Mouse (Mus musculus): Measurements from ENCODE around the gene Gm14124. TPM values are rescaled to one million over a fixed set of nuclear protein-coding genes. Genes with fewer than 3 reads are reported as not detected.
A peak's percentile ranks its signal among the peaks of the same experiment; 100 is the strongest.
"Not testable (repeated sequence)": the region's sequence is repeated elsewhere in the genome, so short reads cannot be mapped to it uniquely, and the experiment has no call there.

The Gm14124 gene
- polyA plus RNA-seq, 1 experiment from 2014 or later, result not detected

GRCm38 (mm10) chr2:150293669-150294068 lies 36.4 kb downstream of the Gm14124 start:
- Histone ChIP-seq H3K4me2 (ENCODE audit: low read length) (no peak overlapping the region), H3K27me3 (ENCODE audit: insufficient read depth, low read length) (no peaks in the 10 kb centered on the region), H3K9me3 (replicated peaks; ENCODE audit: low read length) (no peaks in the 10 kb centered on the region), H3K9ac (ENCODE audit: low read depth, low read length) (no peak overlapping the region), H3K4me3 (replicated peaks; ENCODE audit: low read depth, low read length) (no peak overlapping the region), H3K27ac (no peak overlapping the region), H3K4me1 (replicated peaks; ENCODE audit: insufficient read depth, low read length) (no peaks in the 10 kb centered on the region), H3K36me3 (ENCODE audit: insufficient read depth, low read length) (no peaks in the 10 kb centered on the region)
- ATAC-seq (replicated peaks; ENCODE audit: low FRiP score, low read depth) (no peak), DNase-seq (ENCODE audit: low spot score) (no peak)
- no peak for TF ChIP-seq CTCF (IDR thresholded peaks at IDR 0.05; ENCODE audit: low read depth)
- WGBS, result 81% methylated on average over 6 of the region's 6 CpGs

- Histone ChIP-seq H3K27ac (no peak overlapping the region), H3K4me1 (replicated peaks; ENCODE audit: insufficient read depth, low read length) (no peaks in the 10 kb centered on the region), H3K36me3 (ENCODE audit: insufficient read depth, low read length) (no peaks in the 10 kb centered on the region), H3K4me2 (ENCODE audit: low read length) (no peak overlapping the region), H3K9me3 (replicated peaks; ENCODE audit: low read length) (no peaks in the 10 kb centered on the region), H3K27me3 (ENCODE audit: insufficient read depth, low read length) (no peaks in the 10 kb centered on the region), H3K9ac (ENCODE audit: low read depth, low read length) (no peak overlapping the region), H3K4me3 (replicated peaks; ENCODE audit: low read depth, low read length) (no peak overlapping the region)
- WGBS, result 52% methylated on average over 1 of the region's 1 CpGs
- TF ChIP-seq CTCF (IDR thresholded peaks at IDR 0.05; ENCODE audit: low read depth), result no peak
- ATAC-seq (replicated peaks; ENCODE audit: low FRiP score, low read depth) (no peak), DNase-seq (ENCODE audit: low spot score) (no peak)
These were observed 41.8 kb downstream of the Gm14124 start for GRCm38 (mm10) chr2:150299096-150299495.

DNA sequence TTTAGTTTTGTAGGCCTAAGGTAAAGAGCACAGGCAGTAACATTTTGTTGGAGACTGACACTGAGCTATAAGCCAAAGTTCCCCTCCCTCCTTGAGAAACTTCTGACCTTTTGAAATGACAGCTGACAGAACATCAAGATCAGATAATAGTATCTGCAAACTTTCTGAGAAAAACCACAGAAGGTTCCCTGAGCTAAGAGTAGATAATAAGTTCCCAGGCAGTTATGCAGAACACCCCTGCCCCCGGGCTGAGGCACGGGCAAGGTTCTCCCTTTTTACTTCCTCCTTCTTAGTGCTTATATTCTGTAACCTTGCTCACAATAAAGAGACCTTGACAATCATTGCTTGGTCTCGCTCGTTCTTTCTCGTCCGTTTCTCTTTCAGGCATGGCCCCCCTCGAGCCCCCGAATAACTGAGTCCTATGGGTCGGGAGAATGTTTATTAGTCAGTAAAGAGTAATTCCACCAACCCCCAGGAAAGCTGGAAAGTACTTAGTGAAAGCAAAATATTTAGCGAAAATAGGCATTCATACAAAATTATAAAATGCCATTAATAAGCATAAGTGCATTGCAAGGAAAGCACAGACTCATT lies 50.0 kb downstream of the Gm14124 start:
- H3K27me3 ChIP-seq (ENCODE audit: insufficient read depth, low read length), result no peaks in the 10 kb centered on the region
- no peaks in the 10 kb centered on the region for H3K4me1 ChIP-seq (replicated peaks; ENCODE audit: insufficient read depth, low read length)
- DNase-seq (ENCODE audit: low spot score) (no peak), ATAC-seq (replicated peaks; ENCODE audit: low FRiP score, low read depth) (no peak)
- H3K9ac ChIP-seq (ENCODE audit: low read depth, low read length), result no peak overlapping the region
- 79% methylated on average over 10 of the region's 10 CpGs for WGBS
- H3K36me3 ChIP-seq (ENCODE audit: insufficient read depth, low read length), result no peaks in the 10 kb centered on the region
- no peak overlapping the region for H3K4me3 ChIP-seq (replicated peaks; ENCODE audit: low read depth, low read length)
- no peaks in the 10 kb centered on the region for H3K9me3 ChIP-seq (replicated peaks; ENCODE audit: low read length)
- H3K4me2 ChIP-seq (ENCODE audit: low read length), result no peak overlapping the region
- H3K27ac ChIP-seq, result no peak overlapping the region
- no peak for TF ChIP-seq CTCF (IDR thresholded peaks at IDR 0.05; ENCODE audit: low read depth)

DNA sequence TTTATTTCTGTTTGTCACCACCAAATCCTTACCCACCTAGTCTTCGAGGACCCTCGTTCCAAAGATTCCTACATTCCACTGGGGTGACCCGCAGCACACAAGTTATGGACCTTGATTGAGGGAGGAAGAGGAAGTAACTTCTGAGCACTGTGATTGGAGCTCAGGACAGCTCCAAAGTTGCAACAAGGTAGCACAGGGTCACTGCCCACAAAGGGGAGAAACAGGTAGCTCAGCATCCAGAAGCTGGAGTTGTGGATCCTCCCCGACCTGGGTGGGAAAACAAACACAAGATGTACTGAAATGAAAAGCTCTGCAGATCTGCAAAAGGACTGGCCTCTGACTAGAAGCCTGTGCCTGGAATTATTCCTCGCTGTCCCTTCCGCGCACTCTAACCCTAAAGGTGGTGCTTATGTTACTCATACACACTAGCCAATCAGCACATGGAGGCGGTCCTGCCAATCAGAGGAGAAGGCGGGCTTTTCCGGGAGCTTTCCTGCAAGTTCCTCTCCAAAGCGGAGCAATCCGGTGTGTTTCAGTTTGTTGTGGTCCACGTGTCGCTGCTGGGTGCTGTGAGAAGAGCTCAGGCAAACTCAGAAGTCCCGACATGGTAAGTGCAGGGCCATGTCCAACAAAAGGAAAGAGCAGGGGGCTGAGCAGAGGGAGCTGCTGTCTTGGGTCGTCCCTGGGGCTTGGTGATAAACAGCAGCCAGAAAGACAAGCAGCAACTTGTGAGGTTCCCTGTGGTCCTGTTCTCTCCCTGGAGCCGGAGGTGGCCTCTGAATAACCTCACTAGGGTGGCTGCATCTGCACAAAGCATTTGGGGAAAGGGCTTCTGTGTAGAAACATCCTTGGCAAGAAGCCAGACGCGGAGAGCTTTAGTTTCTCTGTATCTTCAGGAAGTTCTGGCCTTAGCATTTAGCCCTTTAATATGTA lies 53.9 kb downstream of the Gm14124 start:
- WGBS, result 5% methylated on average over 17 of the region's 19 CpGs
- H3K9me3 ChIP-seq (replicated peaks; ENCODE audit: low read length); H3K4me1 ChIP-seq (replicated peaks; ENCODE audit: insufficient read depth, low read length); H3K36me3 ChIP-seq (ENCODE audit: insufficient read depth, low read length); H3K27me3 ChIP-seq (ENCODE audit: insufficient read depth, low read length): not testable (repeated sequence)
- Histone ChIP-seq H3K27ac (peak overlapping the region; percentile 57), H3K4me3 (replicated peaks; ENCODE audit: low read depth, low read length) (peak overlapping the region; percentile 51), H3K9ac (ENCODE audit: low read depth, low read length) (peak overlapping the region; percentile 57; the same call in 1 of the 2 replicates), H3K4me2 (ENCODE audit: low read length) (peak overlapping the region; percentile 63)
- ATAC-seq (replicated peaks; ENCODE audit: low FRiP score, low read depth), result peak; percentile 100
- peak; percentile 93 for DNase-seq (ENCODE audit: low spot score)

- H3K4me2 ChIP-seq (ENCODE audit: low read length), result no peak overlapping the region
- no peaks in the 10 kb centered on the region for H3K27me3 ChIP-seq (ENCODE audit: insufficient read depth, low read length)
- H3K27ac ChIP-seq, result no peak overlapping the region
- DNase-seq (ENCODE audit: low spot score) (no peak), ATAC-seq (replicated peaks; ENCODE audit: low FRiP score, low read depth) (no peak)
- TF ChIP-seq CTCF (IDR thresholded peaks at IDR 0.05; ENCODE audit: low read depth), result no peak
- no peak overlapping the region for H3K4me3 ChIP-seq (replicated peaks; ENCODE audit: low read depth, low read length)
- no peak overlapping the region for H3K9ac ChIP-seq (ENCODE audit: low read depth, low read length)
- H3K4me1 ChIP-seq (replicated peaks; ENCODE audit: insufficient read depth, low read length), result no peaks in the 10 kb centered on the region
- peaks cover 3% of the 10 kb centered on the region; the same call in 1 of the 2 replicates for H3K9me3 ChIP-seq (replicated peaks; ENCODE audit: low read length)
- peaks cover 9% of the 10 kb centered on the region for H3K36me3 ChIP-seq (ENCODE audit: insufficient read depth, low read length)
These were observed 58.8 kb downstream of the Gm14124 start for GRCm38 (mm10) chr2:150316140-150316539.

DNA sequence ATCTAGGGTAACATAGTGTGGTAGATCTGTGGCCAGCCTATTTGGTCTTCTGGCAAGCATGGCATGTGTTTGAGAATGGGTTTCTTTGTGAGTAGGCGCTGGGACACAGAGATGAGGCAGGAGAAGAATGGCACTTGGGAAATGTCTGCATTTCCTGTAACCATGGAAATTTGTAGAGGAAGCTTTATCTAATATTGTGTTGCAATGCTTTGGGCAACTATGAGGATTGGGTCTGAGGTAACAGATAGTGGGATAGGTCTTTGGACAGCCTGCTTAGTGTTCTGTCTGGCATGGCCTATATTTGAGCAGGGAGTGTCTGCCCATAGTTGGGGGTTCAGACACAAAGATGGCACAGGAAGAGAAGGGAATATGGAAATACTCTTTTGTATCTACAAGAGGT lies 61.7 kb downstream of the Gm14124 start:
- Histone ChIP-seq H3K9ac (ENCODE audit: low read depth, low read length) (no peak overlapping the region), H3K27me3 (ENCODE audit: insufficient read depth, low read length) (no peaks in the 10 kb centered on the region), H3K36me3 (ENCODE audit: insufficient read depth, low read length) (peaks cover 9% of the 10 kb centered on the region), H3K27ac (no peak overlapping the region), H3K4me3 (replicated peaks; ENCODE audit: low read depth, low read length) (no peak overlapping the region), H3K9me3 (replicated peaks; ENCODE audit: low read length) (peaks cover 3% of the 10 kb centered on the region; the same call in 1 of the 2 replicates), H3K4me1 (replicated peaks; ENCODE audit: insufficient read depth, low read length) (no peaks in the 10 kb centered on the region), H3K4me2 (ENCODE audit: low read length) (no peak overlapping the region)
- ATAC-seq (replicated peaks; ENCODE audit: low FRiP score, low read depth), result no peak
- WGBS, result 96% methylated on average over 1 of the region's 1 CpGs
- TF ChIP-seq CTCF (IDR thresholded peaks at IDR 0.05; ENCODE audit: low read depth), result no peak
- DNase-seq (ENCODE audit: low spot score), result no peak

Other genes starting within 250 kb of the Gm14124 start
- 7.8 and 8.0 TPM in 2 replicates for gene Zfp120, start 120.8 kb upstream of the Gm14124 start, polyA plus RNA-seq (2015; fragmentation: Nextera tagmentation; extraction: Ambion mirVana)
- gene Gm10770, start 77.8 kb upstream of the Gm14124 start, polyA plus RNA-seq (2015; fragmentation: Nextera tagmentation; extraction: Ambion mirVana), result not detected in 2 replicates
- not detected in 2 replicates for gene Gm14139, start 75.8 kb upstream of the Gm14124 start, polyA plus RNA-seq (2015; fragmentation: Nextera tagmentation; extraction: Ambion mirVana)
- 7.5 and 8.8 TPM in 2 replicates for gene Zfp937, start 39.4 kb upstream of the Gm14124 start, polyA plus RNA-seq (2015; fragmentation: Nextera tagmentation; extraction: Ambion mirVana)
- 3.4 and 4.2 TPM in 2 replicates for gene Gm21994, start 1.9 kb upstream of the Gm14124 start, polyA plus RNA-seq (2015; fragmentation: Nextera tagmentation; extraction: Ambion mirVana)
- 1.7 and 3.6 TPM in 2 replicates for gene Gm10130, start 66.2 kb downstream of the Gm14124 start, polyA plus RNA-seq (2015; fragmentation: Nextera tagmentation; extraction: Ambion mirVana)
- 5.5 and 6.0 TPM in 2 replicates for gene 3300002I08Rik, start 105.2 kb downstream of the Gm14124 start, polyA plus RNA-seq (2015; fragmentation: Nextera tagmentation; extraction: Ambion mirVana)
- 5.1 and 5.8 TPM in 2 replicates for gene Zfp442, start 194.0 kb downstream of the Gm14124 start, polyA plus RNA-seq (2015; fragmentation: Nextera tagmentation; extraction: Ambion mirVana)
- 0.09 and 0.10 TPM in 2 replicates for gene Zfp345, start 227.6 kb downstream of the Gm14124 start, polyA plus RNA-seq (2015; fragmentation: Nextera tagmentation; extraction: Ambion mirVana)